Mouse (Mus musculus): ENCODE results near the gene Tmem91. TPM values are rescaled to one million over a fixed set of nuclear protein-coding genes. Genes with fewer than 3 reads are reported as not detected.

Tmem91 gene
- polyA plus RNA-seq, 2 experiments, result 0.22 to 0.51 TPM

- Histone ChIP-seq H3K4me3 (ENCODE audit: insufficient read depth in 1 of 2, low read depth in 2 of 2, low read length in 2 of 2) (peak within 1 kb of the TSS; percentile 78 to 92), H3K36me3 (replicated peaks; ENCODE audit: control insufficient read depth, insufficient read depth, low read depth) (no peaks in the 10 kb centered on the region), H3K27me3 (ENCODE audit: control insufficient read depth, insufficient read depth, low read length) (no peaks in the 10 kb centered on the region), H3K9ac (replicated peaks) (peak within 1 kb of the TSS; percentile 73), H3K27ac (no peak within 1 kb of the TSS), H3K4me2 (ENCODE audit: low read depth) (peak within 1 kb of the TSS; percentile 93), H3K9me3 (ENCODE audit: control insufficient read depth, low read length) (no peaks in the 10 kb centered on the region), H3K4me1 (replicated peaks; ENCODE audit: control insufficient read depth in 2 of 2, insufficient read depth in 2 of 2, low read length in 1 of 2) (peaks cover 7 to 17% of the 10 kb centered on the region in 2 experiments)
- peak; percentile 97 for ATAC-seq (ENCODE audit: insufficient read depth)
- peak; percentile 99 for DNase-seq (ENCODE audit: low read depth in 3 of 3, low spot score in 3 of 3)
- TF ChIP-seq EP300 (IDR thresholded peaks at IDR 0.05; ENCODE audit: low read depth) (peak; percentile 63; the same call in 1 of the 2 replicates), CTCF (IDR thresholded peaks at IDR 0.05; ENCODE audit: low read depth) (no peak)
- under 1% methylated on average over 50 of the region's 50 CpGs for WGBS (ENCODE audit: insufficient replicate concordance)
These were observed 16.1 kb downstream of the Tmem91 start, which contains the start of the genes Bckdha and Exosc5 for GRCm38 (mm10) chr7:25658657-25659472. Gene Bckdha, minus strand, starts transcription at chr7:25658981. Gene Exosc5, plus strand, starts transcription at chr7:25659164.

DNA sequence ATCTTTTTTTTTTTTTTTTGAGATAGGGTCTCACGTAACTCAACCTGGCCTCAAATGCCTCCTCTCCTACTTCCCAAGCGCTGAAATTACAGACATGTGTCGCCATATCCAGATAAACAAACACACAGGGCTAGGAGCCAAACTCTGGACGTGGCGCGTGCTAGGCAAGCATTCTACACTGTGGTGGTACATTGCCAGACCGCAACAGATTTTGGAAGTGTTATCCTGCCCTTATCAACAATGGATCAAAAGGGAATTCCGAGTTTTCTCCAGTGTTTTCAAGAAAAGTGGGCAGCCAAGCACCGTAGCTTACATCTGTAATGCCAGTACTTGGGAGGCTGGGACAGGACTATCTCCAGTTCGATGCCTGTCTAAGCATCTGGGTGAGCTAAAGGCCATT lies 17.2 kb downstream of the Tmem91 start:
- no peak overlapping the region for H3K27ac ChIP-seq
- no peaks in the 10 kb centered on the region for H3K9me3 ChIP-seq (ENCODE audit: control insufficient read depth, low read length)
- H3K4me2 ChIP-seq (ENCODE audit: low read depth), result peak overlapping the region; percentile 93
- peaks cover 7 to 17% of the 10 kb centered on the region in 2 experiments for H3K4me1 ChIP-seq (replicated peaks; ENCODE audit: control insufficient read depth in 2 of 2, insufficient read depth in 2 of 2, low read length in 1 of 2)
- DNase-seq (ENCODE audit: low read depth in 3 of 3, low spot score in 3 of 3) (no peak), ATAC-seq (ENCODE audit: insufficient read depth) (no peak)
- H3K4me3 ChIP-seq (ENCODE audit: insufficient read depth in 1 of 2, low read depth in 2 of 2, low read length in 2 of 2), result peak overlapping the region; percentile 78
- H3K36me3 ChIP-seq (replicated peaks; ENCODE audit: control insufficient read depth, insufficient read depth, low read depth), result no peaks in the 10 kb centered on the region
- TF ChIP-seq CTCF (IDR thresholded peaks at IDR 0.05; ENCODE audit: low read depth), result no peak
- TF ChIP-seq EP300 (IDR thresholded peaks at IDR 0.05; ENCODE audit: low read depth), result no peak
- H3K27me3 ChIP-seq (ENCODE audit: control insufficient read depth, insufficient read depth, low read length), result no peaks in the 10 kb centered on the region
- peak overlapping the region; percentile 62 for H3K9ac ChIP-seq (replicated peaks)
- 30% methylated on average over 10 of the region's 10 CpGs for WGBS (ENCODE audit: insufficient replicate concordance)

DNA sequence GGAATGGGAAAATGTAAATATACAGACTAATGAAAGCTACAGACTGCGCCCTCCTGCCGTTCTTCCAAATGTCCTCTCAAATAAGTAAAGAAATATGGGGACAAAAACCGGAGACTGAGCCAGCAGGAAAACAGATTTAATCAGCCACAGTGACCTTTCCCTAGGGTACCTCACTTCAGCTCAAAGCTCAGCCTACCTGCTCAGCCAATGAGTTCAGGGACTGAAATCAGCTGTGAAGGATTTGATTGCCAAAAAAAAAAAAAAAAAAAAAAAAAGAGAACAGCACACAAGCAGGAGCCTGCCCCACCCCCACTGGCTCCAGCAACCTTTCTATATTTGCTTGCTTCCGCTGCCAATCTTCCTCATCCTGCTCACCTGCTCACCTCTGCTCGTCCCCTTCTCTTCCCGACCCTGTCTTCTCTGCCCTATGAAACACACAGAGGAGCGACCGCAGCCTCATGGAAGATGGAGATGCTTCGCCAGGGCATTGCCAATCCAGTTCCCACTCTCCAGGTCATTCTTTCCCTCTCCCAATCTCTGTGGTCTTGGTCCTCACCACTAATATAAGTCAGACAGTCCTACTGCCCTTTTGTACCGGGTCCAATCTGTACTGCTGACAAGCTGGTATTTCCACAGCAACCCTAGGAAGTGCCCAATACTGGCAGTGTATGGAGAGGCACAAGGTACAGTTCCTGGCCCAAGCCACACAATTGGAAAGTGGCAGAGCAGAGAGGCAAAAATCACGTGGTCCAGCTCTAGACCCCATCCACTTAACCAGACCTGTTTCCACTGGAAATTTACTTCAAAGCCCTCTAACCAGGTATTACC lies 19.2 kb downstream of the Tmem91 start:
- no peak overlapping the region for H3K9ac ChIP-seq (replicated peaks)
- no peak for ATAC-seq (ENCODE audit: insufficient read depth)

DNA sequence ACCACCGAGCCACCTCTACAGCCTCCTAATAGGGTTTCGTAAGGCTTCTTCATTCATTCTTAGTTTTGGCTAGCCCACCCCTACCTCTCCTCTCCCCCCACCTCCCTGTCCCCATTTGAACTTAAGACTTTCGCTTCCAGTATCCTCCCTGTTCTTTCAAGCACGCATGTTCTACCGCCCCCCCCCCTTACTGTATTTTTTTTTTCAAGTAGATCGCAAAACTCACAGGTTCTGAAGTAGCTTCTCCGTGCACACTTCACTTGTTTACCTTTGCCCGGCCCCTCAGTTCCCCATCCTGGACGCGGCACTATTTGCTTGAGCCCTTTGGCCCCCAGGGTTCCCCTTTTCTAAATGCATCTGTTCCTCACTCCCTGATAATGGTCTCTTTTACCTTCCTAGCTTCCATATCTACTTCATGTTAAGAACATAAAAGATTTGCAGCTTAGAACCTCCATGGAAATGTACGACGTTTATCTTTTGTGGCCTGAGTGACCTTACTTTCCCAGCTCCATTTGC lies 22.7 kb downstream of the Tmem91 start:
- no peak overlapping the region for H3K4me2 ChIP-seq (ENCODE audit: low read depth)
- ATAC-seq (ENCODE audit: insufficient read depth) (no peak), DNase-seq (ENCODE audit: low read depth in 3 of 3, low spot score in 3 of 3) (no peak)
- H3K27me3 ChIP-seq (ENCODE audit: control insufficient read depth, insufficient read depth, low read length), result no peaks in the 10 kb centered on the region
- H3K4me3 ChIP-seq (ENCODE audit: insufficient read depth in 1 of 2, low read depth in 2 of 2, low read length in 2 of 2), result no peak overlapping the region
- H3K27ac ChIP-seq, result no peak overlapping the region
- no peaks in the 10 kb centered on the region for H3K9me3 ChIP-seq (ENCODE audit: control insufficient read depth, low read length)
- no peaks in the 10 kb centered on the region for H3K36me3 ChIP-seq (replicated peaks; ENCODE audit: control insufficient read depth, insufficient read depth, low read depth)
- no peak overlapping the region for H3K9ac ChIP-seq (replicated peaks)
- TF ChIP-seq EP300 (IDR thresholded peaks at IDR 0.05; ENCODE audit: low read depth) (no peak), CTCF (IDR thresholded peaks at IDR 0.05; ENCODE audit: low read depth) (no peak)
- H3K4me1 ChIP-seq (replicated peaks; ENCODE audit: control insufficient read depth in 2 of 2, insufficient read depth in 2 of 2, low read length in 1 of 2), result peaks cover 0 to 12% of the 10 kb centered on the region in 2 experiments
- WGBS (ENCODE audit: insufficient replicate concordance), result 28% methylated on average over 12 of the region's 12 CpGs

More for the DNA sequence above, 19.2 kb downstream of the Tmem91 start:
- 58% methylated on average over 11 of the region's 11 CpGs for WGBS (ENCODE audit: insufficient replicate concordance)
- peaks cover 7 to 19% of the 10 kb centered on the region in 2 experiments for H3K4me1 ChIP-seq (replicated peaks; ENCODE audit: control insufficient read depth in 2 of 2, insufficient read depth in 2 of 2, low read length in 1 of 2)
- no peaks in the 10 kb centered on the region for H3K27me3 ChIP-seq (ENCODE audit: control insufficient read depth, insufficient read depth, low read length)
- H3K4me3 ChIP-seq (ENCODE audit: insufficient read depth in 1 of 2, low read depth in 2 of 2, low read length in 2 of 2), result no peak overlapping the region
- no peak for DNase-seq (ENCODE audit: low read depth in 3 of 3, low spot score in 3 of 3)
- H3K4me2 ChIP-seq (ENCODE audit: low read depth), result no peak overlapping the region
- H3K36me3 ChIP-seq (replicated peaks; ENCODE audit: control insufficient read depth, insufficient read depth, low read depth), result no peaks in the 10 kb centered on the region
- TF ChIP-seq CTCF (IDR thresholded peaks at IDR 0.05; ENCODE audit: low read depth) (no peak), EP300 (IDR thresholded peaks at IDR 0.05; ENCODE audit: low read depth) (no peak)
- H3K27ac ChIP-seq, result no peak overlapping the region
- no peaks in the 10 kb centered on the region for H3K9me3 ChIP-seq (ENCODE audit: control insufficient read depth, low read length)
